ENCODE assay signal across 8 mouse cellular contexts in genomic region chr2:31339826-31340225, GRCm38 (mm10). TPM values are rescaled to one million over a fixed set of nuclear protein-coding genes. Genes with fewer than 3 reads are reported as not detected.
A peak's percentile ranks its signal among the peaks of the same experiment; 100 is the strongest.
DNase-seq lines count a peak whose midpoint lies in the region; ATAC-seq and TF ChIP-seq lines count a peak whose summit lies in the region.

No protein-coding gene starts in this region.

- H3K27me3 ChIP-seq in hindbrain, embryonic 11.5 days (ENCODE audit: control insufficient read depth, insufficient read depth, low read length): no peaks in the 10 kb centered on the region
- H3K27me3 ChIP-seq in hindbrain, embryonic 12.5 days: peaks cover 2% of the 10 kb centered on the region; the same call in 1 of the 2 replicates
- H3K27me3 ChIP-seq in small intestine, adult 2 months (ENCODE audit: control insufficient read depth, insufficient read depth, low read length): no peaks in the 10 kb centered on the region
- H3K27me3 ChIP-seq in midbrain, embryonic 16.5 days (ENCODE audit: control insufficient read depth, insufficient read depth, low read depth, low read length): no peaks in the 10 kb centered on the region

- no peak overlapping the region for H3K27ac ChIP-seq in hindbrain, embryonic 11.5 days (ENCODE audit: low read depth, low read length)
- no peak overlapping the region for H3K27ac ChIP-seq in hindbrain, embryonic 12.5 days
- H3K27ac ChIP-seq in small intestine, adult 2 months (ENCODE audit: insufficient read depth, low read depth, low read length): peak overlapping the region; percentile 59
- H3K27ac ChIP-seq in midbrain, embryonic 16.5 days (ENCODE audit: low read length): no peak overlapping the region

- H3K36me3 ChIP-seq in hindbrain, embryonic 11.5 days (ENCODE audit: control insufficient read depth, insufficient read depth, low read length): no peaks in the 10 kb centered on the region
- no peaks in the 10 kb centered on the region for H3K36me3 ChIP-seq in hindbrain, embryonic 12.5 days
- H3K36me3 ChIP-seq in small intestine, adult 2 months (ENCODE audit: control insufficient read depth, insufficient read depth, low read length): no peaks in the 10 kb centered on the region
- no peaks in the 10 kb centered on the region for H3K36me3 ChIP-seq in midbrain, embryonic 16.5 days (ENCODE audit: control insufficient read depth, insufficient read depth, low read length)

- TF ChIP-seq POLR2A in small intestine, adult 2 months (IDR thresholded peaks at IDR 0.05; ENCODE audit: low read depth, low read length): no peak

- 65% methylated on average over 9 of the region's 9 CpGs for WGBS in hindbrain, embryonic 11.5 days
- 64% methylated on average over 9 of the region's 9 CpGs for WGBS in hindbrain, embryonic 12.5 days
- WGBS in small intestine, adult 2 months: 58% methylated on average over 9 of the region's 9 CpGs
- WGBS in midbrain, embryonic 16.5 days: 82% methylated on average over 9 of the region's 9 CpGs

- no peak for TF ChIP-seq CTCF in small intestine, adult 2 months (IDR thresholded peaks at IDR 0.05; ENCODE audit: extremely low read depth, insufficient read length, insufficient replicate concordance, low read depth, low read length)

- ATAC-seq in hindbrain, embryonic 11.5 days (ENCODE audit: low FRiP score): no peak
- ATAC-seq in hindbrain, embryonic 12.5 days (ENCODE audit: low FRiP score): no peak
- no peak for ATAC-seq in midbrain, embryonic 16.5 days

- H3K4me3 ChIP-seq in hindbrain, embryonic 11.5 days (ENCODE audit: low read depth, low read length): no peak overlapping the region
- H3K4me3 ChIP-seq in hindbrain, embryonic 12.5 days: no peak overlapping the region
- no peak overlapping the region for H3K4me3 ChIP-seq in small intestine, adult 2 months (ENCODE audit: low read depth, low read length)
- H3K4me3 ChIP-seq in midbrain, embryonic 16.5 days (ENCODE audit: low read depth, low read length): no peak overlapping the region

- H3K4me2 ChIP-seq in hindbrain, embryonic 11.5 days (replicated peaks; ENCODE audit: low read depth, low read length): no peak overlapping the region
- no peak overlapping the region for H3K4me2 ChIP-seq in hindbrain, embryonic 12.5 days (replicated peaks)
- H3K4me2 ChIP-seq in midbrain, embryonic 16.5 days (ENCODE audit: low read length): no peak overlapping the region

- no peaks in the 10 kb centered on the region for H3K9me3 ChIP-seq in hindbrain, embryonic 11.5 days (ENCODE audit: control insufficient read depth, low read length)
- no peaks in the 10 kb centered on the region for H3K9me3 ChIP-seq in hindbrain, embryonic 12.5 days (replicated peaks)
- no peaks in the 10 kb centered on the region for H3K9me3 ChIP-seq in midbrain, embryonic 16.5 days (replicated peaks; ENCODE audit: control insufficient read depth, low read length, poor library complexity, severe bottlenecking)

- no peaks in the 10 kb centered on the region for H3K4me1 ChIP-seq in hindbrain, embryonic 11.5 days (replicated peaks; ENCODE audit: control insufficient read depth, insufficient read depth, low read length)
- H3K4me1 ChIP-seq in hindbrain, embryonic 12.5 days: peaks cover 4% of the 10 kb centered on the region; the same call in 1 of the 2 replicates
- H3K4me1 ChIP-seq in small intestine, adult 2 months (ENCODE audit: control insufficient read depth, insufficient read depth, insufficient read length, low read length): no peaks in the 10 kb centered on the region; the same call in 1 of the 2 replicates
- H3K4me1 ChIP-seq in midbrain, embryonic 16.5 days (ENCODE audit: control insufficient read depth, insufficient read depth, low read length): no peaks in the 10 kb centered on the region; the same call in 1 of the 2 replicates

- peak; percentile 28 for DNase-seq in hindbrain, embryonic 11.5 days (ENCODE audit: low spot score)
- peak; percentile 67 to 80 for DNase-seq in gastrocnemius, postnatal 4 days (ENCODE audit: low spot score in 2 of 2)
- peak; percentile 42 to 46 for DNase-seq in kidney, postnatal 36 days
- no peak for DNase-seq in layer of hippocampus, adult 9-11 months
- DNase-seq in frontal cortex, postnatal 14 days (ENCODE audit: low spot score in 2 of 2): no peak

- H3K9ac ChIP-seq in hindbrain, embryonic 11.5 days (ENCODE audit: low read depth, low read length): no peak overlapping the region
- no peak overlapping the region for H3K9ac ChIP-seq in hindbrain, embryonic 12.5 days
- no peak overlapping the region for H3K9ac ChIP-seq in midbrain, embryonic 16.5 days (ENCODE audit: low read depth, low read length)

RNA-seq across cellular contexts. Expression of gene Hmcn2, which starts 25.6 kb away (rescaled TPM):
- polyA plus RNA-seq in hindbrain, embryonic 11.5 days (2014; fragmentation: Nextera tagmentation; extraction: Ambion mirVana): 0.08 TPM in 1 of 2 replicates, not detected in the other
- 0.30 and 0.33 TPM in 2 replicates for polyA plus RNA-seq in hindbrain, embryonic 12.5 days (2016; fragmentation: Nextera tagmentation; extraction: Ambion mirVana)
- total RNA-seq in gastrocnemius, postnatal 4 days (2021): 10 to 100 TPM; 45.3 to 47.6 TPM
- 87.3 and 147 TPM in 2 replicates for polyA plus RNA-seq in small intestine, adult 2 months (2012; rRNA removed)
- 0.16 and 0.18 TPM in 2 replicates for polyA plus RNA-seq in midbrain, embryonic 16.5 days (2015; fragmentation: Nextera tagmentation; extraction: Ambion mirVana)

Comparison
In these comparisons a context has a peak if more than half of its experiments do, and no peak if none do; other contexts are left out.
1. DNase-seq: peak in hindbrain, embryonic 11.5 days (single experiment), gastrocnemius, postnatal 4 days (2 of 2) and kidney, postnatal 36 days (2 of 2); none in layer of hippocampus, adult 9-11 months (single experiment) and frontal cortex, postnatal 14 days (0 of 2).
2. RNA of gene Hmcn2, which starts 25.6 kb away (polyA plus RNA-seq): 87.3 to 147 TPM in small intestine, adult 2 months; 0.30 to 0.33 TPM in hindbrain, embryonic 12.5 days, 0.16 to 0.18 TPM in midbrain, embryonic 16.5 days and 0.08 TPM in hindbrain, embryonic 11.5 days; every median in the first group is over 10 times any median in the second.